Mouse (Mus musculus) liver, embryonic 16.5 days (tissue): ENCODE data around the gene Stk11. TPM values are rescaled to one million over a fixed set of nuclear protein-coding genes. Genes with fewer than 3 reads are reported as not detected.

Experiments used
- ATAC-seq: fragments of 200-750 bp; cut with Nextera tagmentation; 2 replicates; pipeline ENCODE4 v1.8.0; 2017; ENCODE audit warnings: low read depth, mild to moderate bottlenecking, moderate number of reproducible peaks, moderate library complexity
- H3K27ac ChIP-seq: fragments of 300-500 bp; sonication (generic); 2 replicates; pipeline ENCODE4 v1.5.1; 2014; ENCODE audit warnings: mild to moderate bottlenecking, low read length
- H3K27me3 ChIP-seq: fragments of 300-500 bp; sonication (generic); 2 replicates; pipeline ENCODE4 v1.6.1; 2014; ENCODE audit warnings: low read depth, low read length, mixed read lengths; ENCODE audit not compliant: control insufficient read depth, insufficient read depth
- H3K36me3 ChIP-seq: fragments of 300-500 bp; sonication (generic); 2 replicates; pipeline ENCODE4 v1.6.1; 2014; ENCODE audit warnings: mild to moderate bottlenecking; ENCODE audit not compliant: control insufficient read depth, insufficient read depth
- H3K4me1 ChIP-seq: fragments of 300-500 bp; sonication (generic); 2 replicates; pipeline ENCODE4 v1.6.1; 2014; ENCODE audit warnings: low read depth, low read length, mixed read lengths; ENCODE audit not compliant: control insufficient read depth
- H3K4me2 ChIP-seq: fragments of 300-500 bp; sonication (generic); 2 replicates; pipeline ENCODE4 v1.6.1; 2014; ENCODE audit warnings: low read depth, low read length, mixed read lengths
- H3K4me3 ChIP-seq: fragments of 300-500 bp; sonication (generic); 2 replicates; pipeline ENCODE4 v1.5.1; 2014; ENCODE audit warnings: low read depth, mild to moderate bottlenecking, low read length
- H3K9ac ChIP-seq: fragments of 300-500 bp; sonication (generic); 2 replicates; pipeline ENCODE4 v1.6.1; 2014; ENCODE audit warnings: low read depth, low read length
- H3K9me3 ChIP-seq: fragments of 300-500 bp; sonication (generic); replicated peaks from 2 replicates; pipeline ENCODE4 v1.6.1; 2016; ENCODE audit warnings: low read length; ENCODE audit not compliant: control insufficient read depth
- WGBS: fragments of 180-500 bp; shearing (Covaris S2); extraction: QIAGEN DNeasy Blood & Tissue Kit; methylation state at CpG from one replicate; pipeline ENCODE4 v1.1.7; 2014; ENCODE audit not compliant: insufficient replicate concordance; 5-methylcytosine and 5-hydroxymethylcytosine counted together
- polyA plus RNA-seq: library from polyadenylated mRNA; unstranded; fragments of >200 nt; fragmentation: Nextera tagmentation; extraction: Ambion mirVana; gene quantifications from 2 replicates; pipeline ENCODE4 v1.2.1, GENCODE M21; 2015

Stk11 gene
- polyA plus RNA-seq, 1 experiment from 2014 or later, result 14.4 TPM

GRCm38 (mm10) chr10:80159561-80160454 is 44.2 kb downstream of the Stk11 start:
- peak; percentile 81 for ATAC-seq
- no peaks in the 10 kb centered on the region for H3K27me3 ChIP-seq
- H3K4me2 ChIP-seq, result peak overlapping the region; percentile 89
- H3K4me1 ChIP-seq, result peaks cover 92% of the 10 kb centered on the region
- WGBS, result under 1% methylated on average over 55 of the region's 55 CpGs
- no peaks in the 10 kb centered on the region for H3K9me3 ChIP-seq
- H3K4me3 ChIP-seq, result peak overlapping the region; percentile 68
- peak overlapping the region; percentile 90 for H3K27ac ChIP-seq
- peak overlapping the region; percentile 64 for H3K9ac ChIP-seq
- H3K36me3 ChIP-seq, result peaks cover 28% of the 10 kb centered on the region

- Histone ChIP-seq H3K27ac (peak overlapping the region; percentile 90), H3K9ac (peak overlapping the region; percentile 64), H3K27me3 (no peaks in the 10 kb centered on the region), H3K4me1 (peaks cover 92% of the 10 kb centered on the region), H3K4me2 (peak overlapping the region; percentile 89), H3K9me3 (no peaks in the 10 kb centered on the region), H3K36me3 (peaks cover 19% of the 10 kb centered on the region), H3K4me3 (peak overlapping the region; percentile 68)
- 2% methylated on average over 33 of the region's 33 CpGs for WGBS
- peak; percentile 37 for ATAC-seq
Measured at GRCm38 (mm10) chr10:80160455-80161371, 45.1 kb downstream of the Stk11 start.

DNA sequence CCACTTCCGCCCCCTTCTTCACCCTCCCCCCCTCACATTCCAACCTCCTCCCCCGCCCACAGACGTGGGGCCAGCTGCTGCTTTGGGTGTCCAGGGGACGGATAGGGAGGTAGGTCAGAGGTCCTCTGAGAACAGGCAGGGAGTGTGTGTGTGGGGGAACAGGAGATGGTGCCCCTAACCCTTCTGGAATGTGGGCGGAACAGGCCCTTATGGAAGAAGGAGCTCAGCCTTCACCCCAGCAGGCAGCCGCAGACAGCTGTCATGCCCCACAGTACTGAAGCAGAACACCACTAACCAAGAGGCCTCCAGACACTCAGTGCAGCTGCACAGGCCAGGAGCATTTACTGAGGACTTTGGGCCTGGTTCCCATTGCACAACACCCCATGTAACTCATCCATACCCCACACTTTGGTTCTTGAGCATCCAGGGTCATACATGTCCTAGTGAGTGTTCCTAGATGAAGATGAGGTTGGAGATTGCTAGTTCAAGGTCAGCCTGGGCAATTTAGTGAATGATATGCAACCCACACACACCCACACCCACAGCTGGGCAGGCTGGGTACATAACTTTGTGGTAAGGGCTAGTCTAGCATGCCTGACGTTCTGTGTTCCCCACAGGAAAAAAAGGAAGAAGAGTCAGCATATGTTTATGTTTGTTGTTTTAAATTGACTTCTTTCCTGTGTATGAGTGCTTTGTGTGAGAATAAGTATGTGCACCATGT is 46.1 kb downstream of the Stk11 start:
- Histone ChIP-seq H3K36me3 (peaks cover 9% of the 10 kb centered on the region), H3K4me2 (peak overlapping the region; percentile 89), H3K9me3 (no peaks in the 10 kb centered on the region), H3K4me3 (peak overlapping the region; percentile 68), H3K4me1 (peaks cover 91% of the 10 kb centered on the region), H3K9ac (peak overlapping the region; percentile 64), H3K27me3 (no peaks in the 10 kb centered on the region), H3K27ac (peak overlapping the region; percentile 90)
- WGBS, result 26% methylated on average over 7 of the region's 7 CpGs
- no peak for ATAC-seq

GRCm38 (mm10) chr10:80162243-80162608 is 46.6 kb downstream of the Stk11 start:
- Histone ChIP-seq H3K9me3 (no peaks in the 10 kb centered on the region), H3K27ac (peak overlapping the region; percentile 90), H3K4me2 (peak overlapping the region; percentile 89; the same call in 1 of the 2 replicates), H3K27me3 (no peaks in the 10 kb centered on the region), H3K36me3 (peaks cover 4% of the 10 kb centered on the region), H3K4me1 (peaks cover 92% of the 10 kb centered on the region), H3K4me3 (no peak overlapping the region), H3K9ac (no peak overlapping the region; the same call in 1 of the 2 replicates)
- ATAC-seq, result no peak
- WGBS, result 70% methylated on average over 3 of the region's 3 CpGs

GRCm38 (mm10) chr10:80162716-80163299 is 47.2 kb downstream of the Stk11 start:
- ATAC-seq, result no peak
- 60% methylated on average over 6 of the region's 6 CpGs for WGBS
- no peak overlapping the region for H3K9ac ChIP-seq

GRCm38 (mm10) chr10:80163721-80164120 is 48.1 kb downstream of the Stk11 start:
- H3K4me1 ChIP-seq, result peaks cover 81% of the 10 kb centered on the region
- no peaks in the 10 kb centered on the region for H3K27me3 ChIP-seq
- no peak overlapping the region for H3K4me3 ChIP-seq
- WGBS, result 69% methylated on average over 8 of the region's 8 CpGs
- no peak overlapping the region for H3K4me2 ChIP-seq
- no peak overlapping the region for H3K27ac ChIP-seq
- no peaks in the 10 kb centered on the region for H3K36me3 ChIP-seq
- ATAC-seq, result no peak
- no peak overlapping the region for H3K9ac ChIP-seq
- no peaks in the 10 kb centered on the region for H3K9me3 ChIP-seq

More at GRCm38 (mm10) chr10:80162716-80163299, 47.2 kb downstream of the Stk11 start:
- Histone ChIP-seq H3K4me3 (no peak overlapping the region), H3K9me3 (no peaks in the 10 kb centered on the region), H3K27ac (peak overlapping the region; percentile 90), H3K36me3 (no peaks in the 10 kb centered on the region), H3K27me3 (no peaks in the 10 kb centered on the region), H3K4me2 (no peak overlapping the region), H3K4me1 (peaks cover 86% of the 10 kb centered on the region)

DNA sequence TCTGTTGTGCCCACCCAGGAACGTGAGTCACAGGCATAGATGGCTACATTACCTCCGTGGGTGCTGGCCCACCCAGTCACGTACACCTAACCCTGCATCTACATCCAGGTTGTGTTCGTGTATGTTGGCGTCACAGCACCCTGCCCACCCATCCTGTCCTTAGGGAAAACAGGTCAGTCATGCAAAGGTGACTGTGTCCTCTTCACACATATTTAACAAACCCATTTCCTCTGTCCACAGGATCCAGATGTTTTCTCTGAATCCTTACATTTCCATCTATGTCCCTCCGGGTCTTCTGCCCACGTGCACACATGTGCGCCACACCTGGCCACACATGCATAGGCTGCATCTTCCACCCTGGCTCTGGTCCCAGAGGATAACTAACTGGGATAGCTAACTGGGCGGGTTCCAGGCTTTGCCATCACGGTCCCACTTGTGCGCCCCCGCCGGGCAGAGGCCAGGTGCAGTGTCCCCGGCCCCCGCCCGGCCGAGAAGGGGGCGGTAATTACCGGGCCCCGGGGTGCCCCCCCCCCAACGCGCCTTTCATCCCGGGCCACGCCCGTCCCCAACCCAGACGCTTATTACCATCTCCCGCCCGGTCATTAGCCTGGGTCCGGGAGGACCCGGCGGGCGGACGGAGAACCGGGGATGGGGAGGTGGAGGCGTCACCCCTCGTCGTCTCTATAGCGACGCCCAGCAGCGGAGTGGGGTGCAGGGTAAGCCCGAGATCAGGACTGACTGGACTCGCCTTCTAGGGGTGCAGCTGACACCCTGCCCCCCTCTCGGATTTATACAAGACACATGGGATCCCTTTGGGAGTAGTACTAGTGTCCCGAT is 48.8 kb downstream of the Stk11 start:
- Histone ChIP-seq H3K4me3 (peak overlapping the region; percentile 62), H3K27ac (peak overlapping the region; percentile 67; the same call in 1 of the 2 replicates), H3K9me3 (no peaks in the 10 kb centered on the region), H3K9ac (peak overlapping the region; percentile 67), H3K27me3 (no peaks in the 10 kb centered on the region), H3K36me3 (no peaks in the 10 kb centered on the region), H3K4me2 (peak overlapping the region; percentile 96), H3K4me1 (peaks cover 81% of the 10 kb centered on the region)
- WGBS, result 11% methylated on average over 43 of the region's 44 CpGs
- ATAC-seq, result no peak
